Mouse (Mus musculus) kidney, postnatal 25 days (tissue): ENCODE data around the gene 6720489N17Rik.
"Not testable (repeated sequence)": the region's sequence is repeated elsewhere in the genome, so short reads cannot be mapped to it uniquely, and the experiment has no call there.

Experiments
- DNase-seq, 2 experiments: peaks; one replicate each; pipeline ENCODE4 v3.0.0; 2021; ENCODE audit warnings: mixed read lengths in 2 of 2

The 6720489N17Rik gene

DNA sequence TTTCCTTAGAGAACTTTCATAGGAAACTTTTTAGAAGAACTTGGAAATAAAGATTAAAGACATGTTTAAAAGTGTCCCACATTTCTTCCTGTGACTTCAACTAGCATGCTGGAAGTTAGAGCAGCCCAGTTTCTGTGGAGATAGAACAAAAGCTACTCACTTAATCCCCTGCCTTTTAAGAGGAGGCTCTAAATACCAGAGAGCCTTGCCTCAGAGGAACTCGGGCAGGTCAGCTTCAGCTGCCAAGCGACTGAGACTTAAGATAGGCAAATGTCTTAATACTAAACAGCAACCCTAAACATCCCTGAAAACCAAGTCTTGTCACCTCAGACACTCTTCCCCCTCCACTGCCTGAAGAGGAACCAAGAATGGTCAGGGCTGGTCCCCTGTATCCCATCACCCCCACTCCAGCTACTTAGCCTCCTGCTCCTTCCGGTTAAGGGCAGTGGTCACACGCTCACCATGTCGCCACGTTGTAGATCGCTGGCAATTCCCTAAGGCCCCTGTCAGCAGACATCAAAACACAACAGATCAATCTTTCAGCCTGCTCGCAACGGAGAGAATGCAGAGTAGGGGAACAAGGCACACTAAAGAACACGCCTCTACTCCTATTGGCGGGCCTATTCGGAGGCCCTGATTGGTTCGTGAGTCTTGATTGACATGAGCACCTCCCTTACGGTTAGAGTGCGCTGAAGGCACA is at the start of gene 6720489N17Rik:
6720489N17Rik (minus strand) TSS at position 606 of the 700 bp plus-strand sequence.
- peak; percentile 83 to 89 for DNase-seq

DNA sequence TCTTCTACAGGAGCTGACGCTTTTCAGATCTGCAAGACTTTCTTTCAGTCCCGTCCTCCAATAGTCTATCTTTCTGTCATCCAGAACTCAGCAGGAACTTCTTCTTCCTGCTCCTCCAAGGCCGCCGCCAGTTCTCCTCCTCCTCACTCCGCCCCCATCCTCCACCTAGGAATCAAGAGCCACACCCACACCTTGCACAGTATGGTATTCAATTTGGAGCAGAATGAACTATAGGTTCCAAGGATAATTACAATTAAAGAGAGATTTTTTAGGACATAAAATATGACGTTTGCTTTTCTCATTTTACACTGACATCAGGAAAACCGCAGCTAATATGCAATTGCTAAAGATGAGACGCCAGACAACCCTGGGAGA is 29.4 kb upstream of the 6720489N17Rik start:
- DNase-seq, result peak in 1 of 2 experiments; percentile 2

DNA sequence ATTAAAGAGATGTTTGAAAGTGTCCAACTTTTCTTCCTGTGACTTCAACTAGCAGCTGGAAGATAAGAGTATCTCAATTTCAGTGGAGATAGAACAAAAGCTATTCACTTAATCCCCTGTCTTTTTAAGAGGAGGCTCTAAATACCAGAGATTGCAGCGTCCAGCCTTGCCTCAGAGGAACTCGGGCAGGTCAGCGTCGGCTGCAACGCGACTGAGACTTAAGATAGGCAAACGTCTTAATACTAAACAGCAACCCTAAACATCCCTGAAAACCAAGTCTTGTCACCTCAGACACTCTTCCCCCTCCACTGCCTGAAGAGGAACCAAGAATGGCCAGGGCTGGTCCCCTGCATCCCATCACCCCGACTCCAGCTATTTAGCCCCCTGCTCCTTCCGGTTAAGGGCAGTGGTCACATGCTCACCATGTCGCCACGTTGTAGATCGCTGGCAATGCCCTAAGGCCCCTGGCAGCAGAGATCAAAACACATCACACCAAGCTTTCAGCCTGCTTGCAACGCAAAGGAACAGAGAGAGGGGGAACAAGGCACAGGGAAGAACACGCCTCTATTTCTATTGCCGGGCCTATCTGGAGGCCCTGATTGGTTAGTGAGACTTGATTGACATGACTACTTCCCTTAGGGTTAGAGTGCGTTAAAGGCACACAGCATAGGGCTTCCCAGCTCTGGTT is 28.8 kb upstream of the 6720489N17Rik start:
- peak; percentile 81 to 84 for DNase-seq

DNA sequence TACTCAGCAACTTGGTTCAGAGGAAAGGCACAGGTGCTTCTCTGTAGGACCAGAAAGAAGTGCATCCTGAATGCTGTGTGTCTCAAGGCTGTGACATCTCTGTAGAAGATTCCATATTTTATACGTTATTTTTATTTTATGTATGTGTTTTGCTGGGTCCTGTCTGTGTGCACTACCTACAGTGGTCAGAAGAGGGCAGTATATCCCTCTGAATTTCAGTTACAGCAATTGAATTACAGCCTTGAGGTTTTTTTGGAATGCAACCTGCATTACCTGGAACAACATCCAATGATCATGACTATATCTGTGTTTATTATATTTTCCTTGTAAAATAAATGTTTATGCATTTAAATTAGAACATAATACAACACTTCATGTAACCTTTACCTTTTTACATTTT is 3.1 kb upstream of the 6720489N17Rik start:
- DNase-seq, result peak in 1 of 2 experiments; percentile 57

DNA sequence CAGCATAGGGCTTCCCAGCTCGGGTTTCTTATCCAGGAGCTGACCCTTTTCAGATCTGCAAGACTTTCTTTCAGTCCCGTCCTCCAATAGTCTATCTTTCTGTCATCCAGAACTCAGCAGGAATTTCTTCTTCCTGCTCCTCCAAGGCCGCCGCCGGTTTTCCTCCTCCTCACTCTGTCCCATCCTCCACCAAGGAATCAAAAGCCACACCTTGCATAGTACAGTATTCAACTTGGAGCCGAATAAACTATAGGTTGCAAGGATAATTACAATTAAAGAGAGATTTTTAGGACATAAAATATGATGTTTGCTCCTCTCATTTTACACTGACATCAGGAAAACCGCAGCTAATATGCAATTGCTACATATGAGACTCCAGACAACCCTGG is 289 bp upstream of the 6720489N17Rik start:
- DNase-seq, result not testable (repeated sequence)

DNA sequence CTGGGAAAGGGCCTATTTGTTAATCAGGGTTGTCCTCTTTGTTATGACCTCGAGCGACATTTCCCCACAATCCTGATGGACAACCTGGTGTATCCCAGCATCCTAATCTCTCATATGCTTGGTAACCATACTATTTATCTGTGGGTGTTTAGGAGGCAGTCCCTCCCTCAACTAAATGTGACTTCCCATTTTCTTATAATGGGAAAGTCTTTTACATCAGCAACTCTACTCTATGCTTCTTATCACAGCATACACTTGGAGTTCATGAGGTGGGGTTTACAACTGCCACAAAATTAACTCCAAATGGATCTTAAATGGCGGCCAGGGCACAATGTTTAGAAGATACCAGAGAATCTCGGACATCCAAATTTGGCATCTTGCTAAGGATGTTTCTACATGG is 6.5 kb downstream of the 6720489N17Rik start:
- DNase-seq, result not testable (repeated sequence)

DNA sequence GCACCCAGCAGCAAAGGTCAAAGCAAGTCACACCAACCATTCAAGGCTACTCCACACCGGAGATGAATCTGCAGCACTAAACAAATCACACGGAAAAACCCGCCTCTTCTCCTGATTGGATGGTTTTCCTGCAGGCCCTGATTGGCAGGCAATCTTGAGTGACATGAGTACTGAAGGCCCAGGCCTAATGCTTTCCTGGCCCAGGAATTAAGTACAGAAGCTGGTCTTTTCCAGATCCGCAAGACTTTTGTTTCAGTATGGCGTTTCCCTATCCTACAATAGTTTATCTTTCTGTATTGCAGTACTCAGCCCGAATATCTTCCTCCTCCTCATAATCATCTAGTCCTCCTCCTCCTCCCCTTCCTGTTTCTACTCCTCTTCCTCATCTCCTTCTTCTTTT is 52.9 kb downstream of the 6720489N17Rik start, which contains the start of gene Zfp934:
Zfp934 (minus strand) TSS at position 101 of the 400 bp plus-strand sequence.
- DNase-seq, result not testable (repeated sequence)

DNA sequence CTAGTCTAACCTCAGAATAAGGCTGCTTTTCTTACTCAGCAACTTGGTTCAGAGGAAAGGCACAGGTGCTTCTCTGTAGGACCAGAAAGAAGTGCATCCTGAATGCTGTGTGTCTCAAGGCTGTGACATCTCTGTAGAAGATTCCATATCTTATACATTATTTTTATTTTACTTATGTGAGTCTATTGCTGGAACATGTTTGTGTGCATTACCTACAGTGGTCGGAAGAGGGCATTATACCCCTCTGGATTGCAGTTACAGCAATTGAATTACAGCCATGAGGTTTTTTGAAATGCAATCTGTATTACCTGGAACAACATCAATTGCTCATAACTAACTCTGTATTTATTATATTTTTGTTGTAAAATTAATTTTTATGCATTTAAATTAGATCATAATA is 62.3 kb downstream of the 6720489N17Rik start:
- peak in 1 of 2 experiments; percentile 14 for DNase-seq

DNA sequence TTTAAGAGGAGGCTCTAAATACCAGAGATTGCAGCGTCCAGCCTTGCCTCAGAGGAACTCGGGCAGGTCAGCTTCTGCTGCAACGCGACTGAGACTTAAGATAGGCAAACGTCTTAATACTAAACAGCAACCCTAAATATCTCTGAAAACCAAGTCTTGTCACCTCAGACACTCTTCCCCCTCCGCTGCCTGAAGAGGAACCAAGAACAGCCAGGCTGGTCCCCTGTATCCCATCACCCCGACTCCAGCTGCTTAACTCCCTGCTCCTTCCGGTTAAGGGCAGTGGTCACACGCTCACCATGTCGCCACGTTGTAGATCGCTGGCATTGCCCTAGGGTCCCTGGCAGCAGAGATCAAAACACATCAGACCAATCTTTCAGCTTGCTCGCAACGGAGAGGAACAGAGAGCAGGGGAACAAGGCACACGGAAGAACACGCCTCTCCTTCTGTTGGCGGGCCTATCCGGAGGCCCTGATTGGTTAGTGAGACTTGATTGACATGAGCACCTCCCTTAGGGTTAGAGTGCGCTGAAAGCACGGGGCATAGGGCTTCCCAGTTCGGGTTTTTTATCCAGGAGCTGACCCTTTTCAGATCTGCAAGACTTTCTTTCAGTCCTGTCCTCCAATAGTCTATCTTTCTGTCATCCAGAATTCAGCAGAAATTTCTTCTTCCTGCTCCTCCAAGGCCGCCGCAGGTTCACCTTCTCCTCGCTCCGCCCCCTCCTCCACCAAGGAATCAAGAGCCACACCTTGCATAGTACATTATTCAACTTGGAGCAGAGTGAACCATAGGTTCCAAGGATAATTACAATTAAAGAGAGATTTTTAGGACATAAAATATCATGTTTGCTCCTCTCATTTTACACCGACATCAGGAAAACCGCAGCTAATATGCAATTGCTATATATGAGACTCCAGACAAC is 65.5 kb downstream of the 6720489N17Rik start, which contains the start of gene Zfp935:
Zfp935 (minus strand) TSS at position 323 of the 922 bp plus-strand sequence.
- DNase-seq, result peak; percentile 64 to 84
